In genomic region chr3:119387332-119388105, GRCm38 (mm10) we compare ENCODE assay signal across 10 mouse cellular contexts.
DNase-seq lines count a peak whose midpoint lies in the region; ATAC-seq and TF ChIP-seq lines count a peak whose summit lies in the region.
"Had no signal": no experiment of that assay in that cellular context is flagged by ENCODE, and none has a peak within 500 bp of the region (broad histone marks: within the 10 kb centered on the region; RNA-seq: fewer than 3 reads in every experiment).

No protein-coding gene starts in this region.

- H3K4me2 ChIP-seq in intestine, embryonic 14.5 days (ENCODE audit: low read length), result 0 out of 2 replicates have a peak overlapping the region, but pooled peaks have one; percentile 9
- H3K4me2 ChIP-seq in intestine, postnatal 0 days (replicated peaks; ENCODE audit: low read depth), result no peak overlapping the region
- peak overlapping the region; percentile 32 for H3K4me2 ChIP-seq in hindbrain, embryonic 11.5 days (replicated peaks; ENCODE audit: low read depth, low read length)
- peak overlapping the region; percentile 9; the same call in 1 of the 2 replicates for H3K4me2 ChIP-seq in neural tube, embryonic 11.5 days (ENCODE audit: low read depth)

- DNase-seq in intestine, embryonic 14.5 days (ENCODE audit: low spot score), result peak; percentile 51
- peak; percentile 51 for DNase-seq in hindbrain, embryonic 11.5 days (ENCODE audit: low spot score)
- peak; percentile 31 for DNase-seq in neural tube, embryonic 11.5 days (ENCODE audit: low spot score)
- DNase-seq in ovary, postnatal 14 days (ENCODE audit: low spot score), result no peak
- no peak for DNase-seq in adrenal gland, adult 8-10 months
- DNase-seq: lung, postnatal 4 days had no signal

- H3K36me3 ChIP-seq in intestine, embryonic 14.5 days (ENCODE audit: control insufficient read depth, insufficient read depth, low read length), result no peaks in the 10 kb centered on the region
- H3K36me3 ChIP-seq in intestine, postnatal 0 days (ENCODE audit: control insufficient read depth, insufficient read depth), result no peaks in the 10 kb centered on the region
- no peaks in the 10 kb centered on the region for H3K36me3 ChIP-seq in hindbrain, embryonic 11.5 days (ENCODE audit: control insufficient read depth, insufficient read depth, low read length)
- no peaks in the 10 kb centered on the region for H3K36me3 ChIP-seq in neural tube, embryonic 11.5 days (ENCODE audit: control insufficient read depth, insufficient read depth, low read length)

- no peak for ATAC-seq in intestine, embryonic 14.5 days (replicated peaks; ENCODE audit: low FRiP score, low TSS enrichment, low read depth)
- no peak for ATAC-seq in intestine, postnatal 0 days
- ATAC-seq in hindbrain, embryonic 11.5 days (ENCODE audit: low FRiP score), result peak; percentile 70
- ATAC-seq in neural tube, embryonic 11.5 days (ENCODE audit: insufficient read depth, low FRiP score, low TSS enrichment), result peak; percentile 49; the same call in 1 of the 2 replicates
- no peak for ATAC-seq in megakaryocyte progenitor cell, adult 5-6 weeks (replicated peaks; ENCODE audit: poor library complexity)
- ATAC-seq: CD4-positive, CD25-positive, alpha-beta regulatory T cell, adult 4 months had no signal

- TF ChIP-seq POLR2A in cortical plate, adult 2 months (IDR thresholded peaks at IDR 0.05; ENCODE audit: extremely low read depth, insufficient read depth, low read length), result no peak

- WGBS in intestine, embryonic 14.5 days, result 62% methylated on average over 26 of the region's 26 CpGs
- WGBS in intestine, postnatal 0 days, result 74% methylated on average over 26 of the region's 26 CpGs
- WGBS in hindbrain, embryonic 11.5 days, result 50% methylated on average over 26 of the region's 26 CpGs
- 65% methylated on average over 26 of the region's 26 CpGs for WGBS in neural tube, embryonic 11.5 days

- no peaks in the 10 kb centered on the region for H3K27me3 ChIP-seq in intestine, embryonic 14.5 days (replicated peaks; ENCODE audit: control insufficient read depth, insufficient read depth, low read length)
- H3K27me3 ChIP-seq in intestine, postnatal 0 days (replicated peaks; ENCODE audit: control insufficient read depth, insufficient read depth, low read length), result no peaks in the 10 kb centered on the region
- no peaks in the 10 kb centered on the region for H3K27me3 ChIP-seq in hindbrain, embryonic 11.5 days (ENCODE audit: control insufficient read depth, insufficient read depth, low read length)
- H3K27me3 ChIP-seq in neural tube, embryonic 11.5 days (ENCODE audit: control insufficient read depth, insufficient read depth, low read length), result no peaks in the 10 kb centered on the region

- no peak overlapping the region for H3K27ac ChIP-seq in intestine, embryonic 14.5 days (ENCODE audit: low read depth)
- H3K27ac ChIP-seq in intestine, postnatal 0 days (ENCODE audit: low read depth, low read length), result no peak overlapping the region
- H3K27ac ChIP-seq in cortical plate, adult 2 months (ENCODE audit: insufficient read depth, low read length), result no peak overlapping the region
- peak overlapping the region; percentile 76 for H3K27ac ChIP-seq in hindbrain, embryonic 11.5 days (ENCODE audit: low read depth, low read length)
- H3K27ac ChIP-seq in neural tube, embryonic 11.5 days (ENCODE audit: low read depth, low read length), result 0 out of 2 replicates have a peak overlapping the region, but pooled peaks have one; percentile 44

- H3K4me3 ChIP-seq in intestine, embryonic 14.5 days (ENCODE audit: low read depth, low read length), result no peak overlapping the region
- no peak overlapping the region for H3K4me3 ChIP-seq in intestine, postnatal 0 days (ENCODE audit: low read depth, low read length)
- H3K4me3 ChIP-seq in cortical plate, adult 2 months (ENCODE audit: insufficient read depth, low read length), result peak overlapping the region; percentile 12
- H3K4me3 ChIP-seq in hindbrain, embryonic 11.5 days (ENCODE audit: low read depth, low read length), result no peak overlapping the region
- no peak overlapping the region for H3K4me3 ChIP-seq in neural tube, embryonic 11.5 days (ENCODE audit: low read depth, low read length)

- TF ChIP-seq CTCF in intestine, postnatal 0 days (IDR thresholded peaks at IDR 0.05; ENCODE audit: low read depth), result no peak
- TF ChIP-seq CTCF in cortical plate, adult 2 months (IDR thresholded peaks at IDR 0.05; ENCODE audit: extremely low read depth, insufficient read depth, low read length), result no peak

- H3K4me1 ChIP-seq in intestine, embryonic 14.5 days (replicated peaks; ENCODE audit: control insufficient read depth, insufficient read depth, low read length), result no peaks in the 10 kb centered on the region
- H3K4me1 ChIP-seq in intestine, postnatal 0 days (replicated peaks; ENCODE audit: control insufficient read depth, insufficient read depth, low read length), result no peaks in the 10 kb centered on the region
- no peaks in the 10 kb centered on the region; the same call in 1 of the 2 replicates for H3K4me1 ChIP-seq in cortical plate, adult 2 months (ENCODE audit: control insufficient read depth, insufficient read depth, low read length)
- H3K4me1 ChIP-seq in hindbrain, embryonic 11.5 days (replicated peaks; ENCODE audit: control insufficient read depth, insufficient read depth, low read length), result no peaks in the 10 kb centered on the region
- H3K4me1 ChIP-seq in neural tube, embryonic 11.5 days (ENCODE audit: control insufficient read depth, insufficient read depth, low read length), result no peaks in the 10 kb centered on the region

- no peaks in the 10 kb centered on the region for H3K9me3 ChIP-seq in intestine, embryonic 14.5 days (ENCODE audit: control insufficient read depth, low read length)
- no peaks in the 10 kb centered on the region for H3K9me3 ChIP-seq in intestine, postnatal 0 days (ENCODE audit: control insufficient read depth)
- H3K9me3 ChIP-seq in hindbrain, embryonic 11.5 days (ENCODE audit: control insufficient read depth, low read length), result no peaks in the 10 kb centered on the region
- no peaks in the 10 kb centered on the region for H3K9me3 ChIP-seq in neural tube, embryonic 11.5 days (ENCODE audit: control insufficient read depth, low read length)

- no peak overlapping the region for H3K9ac ChIP-seq in intestine, embryonic 14.5 days (ENCODE audit: low read length)
- H3K9ac ChIP-seq in intestine, postnatal 0 days (ENCODE audit: low read depth, low read length), result no peak overlapping the region
- peak overlapping the region; percentile 49; the same call in 1 of the 2 replicates for H3K9ac ChIP-seq in hindbrain, embryonic 11.5 days (ENCODE audit: low read depth, low read length)
- peak overlapping the region; percentile 33; the same call in 1 of the 2 replicates for H3K9ac ChIP-seq in neural tube, embryonic 11.5 days (ENCODE audit: low read length)

Comparison
In these comparisons a context has a peak if more than half of its experiments do, and no peak if none do; other contexts are left out.
1. ATAC-seq: peak in hindbrain, embryonic 11.5 days (single experiment) and neural tube, embryonic 11.5 days (single experiment); none in intestine, embryonic 14.5 days (single experiment), intestine, postnatal 0 days (single experiment) and megakaryocyte progenitor cell, adult 5-6 weeks (single experiment).
2. DNase-seq: peak in intestine, embryonic 14.5 days (single experiment), hindbrain, embryonic 11.5 days (single experiment) and neural tube, embryonic 11.5 days (single experiment); none in ovary, postnatal 14 days (single experiment) and adrenal gland, adult 8-10 months (single experiment).
3. H3K27ac ChIP-seq: peak in hindbrain, embryonic 11.5 days (single experiment) and neural tube, embryonic 11.5 days (single experiment); none in intestine, embryonic 14.5 days (single experiment), intestine, postnatal 0 days (single experiment) and cortical plate, adult 2 months (single experiment).
4. H3K9ac ChIP-seq: peak in hindbrain, embryonic 11.5 days (single experiment) and neural tube, embryonic 11.5 days (single experiment); none in intestine, embryonic 14.5 days (single experiment) and intestine, postnatal 0 days (single experiment).